Mouse (Mus musculus): ENCODE measurements around the gene Nxf1.
"Not testable (repeated sequence)": the region's sequence is repeated elsewhere in the genome, so short reads cannot be mapped to it uniquely, and the experiment has no call there.

Gene Nxf1

DNA sequence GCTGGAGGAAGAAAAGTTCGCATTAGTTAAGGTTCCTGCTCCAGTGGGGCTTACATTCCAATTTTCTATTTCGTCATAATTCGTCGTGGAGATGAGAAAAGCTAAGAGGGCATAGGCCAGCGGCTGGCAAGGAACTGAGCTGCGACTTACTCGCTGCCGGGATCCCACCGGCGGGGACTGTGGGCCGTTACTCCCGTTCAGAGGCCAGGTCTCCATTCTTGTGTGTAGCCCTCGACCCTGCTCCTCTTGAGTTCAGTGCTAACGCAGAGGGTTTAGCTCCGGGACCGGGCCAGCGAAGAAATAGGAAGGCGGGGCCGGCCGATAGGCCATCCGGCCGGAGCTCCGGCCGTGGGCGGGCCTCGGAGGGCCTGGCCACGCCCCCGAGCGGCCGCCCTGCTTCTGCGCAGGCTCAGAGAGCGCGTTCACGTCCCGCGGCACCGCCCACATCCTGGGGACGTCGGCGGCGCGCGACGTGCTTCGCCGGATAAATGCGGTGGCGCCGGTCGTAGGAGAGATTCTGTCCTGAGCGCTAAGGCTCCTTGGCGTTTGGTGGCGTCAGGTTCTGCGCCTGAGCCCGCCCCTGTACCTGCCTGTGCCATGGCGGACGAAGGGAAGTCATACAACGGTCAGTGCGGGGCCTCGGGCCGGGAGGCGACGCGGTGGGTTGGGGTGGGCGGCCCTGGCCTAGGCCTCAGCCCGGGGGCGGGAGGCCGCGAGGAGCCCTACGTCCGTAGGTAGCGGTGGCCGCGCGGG lies at the start of gene Nxf1:
Gene Nxf1, plus strand, starts transcription at position 439 of the 753 bp plus-strand sequence.
- peak; percentile 92 for DNase-seq (ENCODE audit: low spot score)

DNA sequence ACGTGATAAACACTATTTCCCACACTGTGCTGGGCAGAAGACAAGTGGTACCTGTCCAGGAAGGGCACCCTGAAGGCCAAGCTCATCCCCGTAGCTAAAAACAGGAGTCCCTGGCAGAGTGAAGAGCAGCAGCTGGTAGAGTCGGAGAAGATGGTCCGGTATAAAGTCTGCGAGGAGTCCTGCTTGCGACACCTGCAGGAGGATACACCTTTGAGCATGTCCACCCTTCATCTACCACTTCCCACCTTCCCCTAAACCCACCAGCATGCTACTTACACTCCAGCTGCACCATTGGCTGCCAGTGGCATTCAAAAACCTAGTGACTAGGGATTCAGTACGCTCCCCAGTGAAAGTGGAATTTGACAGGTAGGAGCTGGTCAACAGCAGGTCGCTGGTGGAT lies 47.9 kb upstream of the Nxf1 start:
- no peak for DNase-seq (ENCODE audit: low spot score)

DNA sequence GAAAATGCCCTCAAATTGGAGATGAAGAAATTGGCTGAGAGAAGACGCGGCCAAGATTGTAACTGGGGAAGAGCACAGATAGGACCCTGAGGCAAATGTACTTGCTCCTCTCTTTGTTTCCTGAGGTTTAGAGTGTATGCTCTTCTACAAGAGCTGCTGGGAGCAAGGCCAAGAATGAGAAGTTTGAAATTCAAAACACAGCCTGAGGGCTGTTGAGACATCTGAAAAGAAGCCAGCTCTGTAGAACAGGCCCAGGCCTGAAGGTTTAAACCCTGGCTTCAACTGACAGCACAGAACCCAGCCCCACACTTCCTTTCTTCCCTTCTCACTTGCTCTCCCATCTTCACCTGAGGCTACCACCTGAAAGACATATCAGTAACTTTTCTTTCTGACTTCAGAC lies 46.8 kb upstream of the Nxf1 start:
- DNase-seq (ENCODE audit: low spot score): no peak

DNA sequence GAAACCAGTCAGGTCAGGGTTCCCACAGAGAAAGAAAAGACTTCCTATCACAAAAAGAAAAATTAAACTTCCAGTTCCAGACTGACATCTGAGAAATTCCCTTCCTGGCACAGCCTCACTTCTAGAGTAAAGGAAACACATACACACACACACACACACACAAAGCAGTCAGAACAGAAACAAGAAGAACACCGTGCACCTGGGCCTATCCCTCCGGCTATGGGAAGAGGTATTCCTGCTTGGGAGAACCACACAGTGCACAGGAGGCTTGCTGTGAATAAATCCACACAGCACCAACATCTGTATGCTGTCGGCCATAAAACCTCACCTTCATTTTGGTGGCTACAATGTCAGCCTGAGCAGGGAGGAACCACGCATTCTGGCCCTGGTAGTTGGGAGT lies 45.4 kb upstream of the Nxf1 start:
- no peak for DNase-seq (ENCODE audit: low spot score)

DNA sequence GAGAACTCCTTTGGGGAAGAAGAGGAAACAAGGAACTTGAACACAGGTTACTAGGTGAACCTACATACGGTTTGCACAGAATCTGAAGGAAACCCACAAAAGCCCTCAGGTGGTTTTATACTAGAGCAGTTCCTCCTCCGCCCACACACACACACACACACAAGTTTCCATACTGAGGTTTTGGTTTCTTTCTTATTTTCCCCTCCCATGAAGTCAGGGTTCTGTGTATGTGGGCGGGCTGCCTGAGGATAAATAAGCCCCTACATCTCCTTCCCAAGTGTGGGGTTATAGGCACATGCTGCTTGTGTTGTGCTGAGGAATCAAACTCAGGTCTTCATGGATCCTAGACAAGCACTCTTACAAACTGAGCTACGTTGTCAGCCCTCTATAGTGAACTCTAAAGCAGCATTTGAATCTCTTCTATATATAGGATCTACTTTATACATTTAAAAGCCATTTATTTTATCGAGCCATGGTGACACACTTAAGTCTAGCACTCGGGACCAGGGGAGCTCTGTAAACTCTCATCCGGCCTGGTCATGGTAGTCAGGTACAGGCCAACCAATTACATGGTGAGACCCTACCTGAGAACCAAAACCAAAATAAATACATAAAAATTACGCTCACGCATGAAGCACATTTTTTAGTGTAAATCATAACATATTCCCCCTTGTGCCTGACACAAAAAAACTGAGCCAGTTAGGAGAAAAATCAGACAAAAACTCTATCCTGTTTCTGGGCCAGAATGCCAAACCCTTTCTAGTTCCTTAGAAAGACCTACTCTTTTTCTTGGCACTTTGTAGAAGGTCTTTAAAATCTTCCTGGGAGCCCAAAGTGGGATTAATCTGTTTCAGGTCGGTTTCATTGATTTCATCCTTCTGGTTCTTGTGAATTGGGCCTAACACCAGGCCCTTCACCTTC lies 44.7 kb upstream of the Nxf1 start:
- DNase-seq (ENCODE audit: low spot score): no peak

DNA sequence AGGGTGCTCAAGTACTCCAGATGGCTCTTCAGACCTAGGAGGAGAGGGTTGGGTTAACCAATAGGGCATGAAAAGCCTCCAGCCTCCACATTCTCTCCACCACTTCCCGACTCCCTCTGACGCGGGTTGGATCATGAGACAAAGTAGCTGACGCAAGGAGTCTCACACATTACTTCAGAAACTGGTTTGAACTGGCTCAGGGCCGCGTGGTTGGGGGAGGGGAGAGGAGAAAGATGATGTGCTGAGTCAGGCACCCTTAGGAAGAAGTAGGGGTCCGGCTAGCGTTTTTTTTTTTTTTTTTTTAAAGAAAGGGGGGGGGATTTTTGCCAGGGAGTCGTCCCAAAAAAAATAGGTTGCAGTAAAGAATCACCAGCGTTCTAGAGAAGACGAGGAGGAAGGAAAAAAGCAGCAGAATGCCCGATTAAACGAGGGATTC lies 44.0 kb upstream of the Nxf1 start:
- DNase-seq (ENCODE audit: low spot score): peak; percentile 83

DNA sequence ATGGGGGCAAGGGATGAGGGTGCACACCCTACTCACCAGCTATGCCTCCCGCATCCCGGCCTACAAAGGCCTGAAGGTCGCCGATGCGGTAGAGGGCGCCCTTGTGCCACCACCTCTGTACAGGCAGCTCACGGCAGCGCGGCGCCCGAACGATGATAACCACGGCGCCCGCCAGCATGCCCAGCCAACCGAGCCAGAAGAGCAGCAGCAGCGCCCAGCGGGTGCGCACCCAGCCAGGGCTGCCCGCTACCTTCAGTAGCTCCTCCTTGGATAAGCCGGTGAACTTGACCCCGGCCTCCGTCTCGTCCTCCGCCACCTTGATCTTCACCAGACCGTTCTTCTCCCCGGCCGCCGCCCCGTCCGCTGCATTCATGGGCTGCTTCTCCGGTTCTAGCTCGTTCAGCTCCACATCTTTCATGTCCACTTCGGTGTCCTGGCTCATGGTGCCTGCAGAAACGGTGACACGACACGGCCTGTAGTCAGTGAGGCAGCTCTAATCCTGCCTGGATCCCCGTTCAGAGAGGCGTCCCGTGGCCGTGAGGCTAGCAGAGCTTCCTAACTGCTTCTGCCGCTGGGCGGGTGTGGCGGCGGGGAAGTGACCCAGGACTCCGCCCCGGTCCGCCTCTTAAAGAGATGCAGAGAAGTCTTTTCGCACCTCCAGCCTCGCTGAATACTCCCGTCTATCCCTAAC lies 43.4 kb upstream of the Nxf1 start:
- DNase-seq (ENCODE audit: low spot score): peak; percentile 91

DNA sequence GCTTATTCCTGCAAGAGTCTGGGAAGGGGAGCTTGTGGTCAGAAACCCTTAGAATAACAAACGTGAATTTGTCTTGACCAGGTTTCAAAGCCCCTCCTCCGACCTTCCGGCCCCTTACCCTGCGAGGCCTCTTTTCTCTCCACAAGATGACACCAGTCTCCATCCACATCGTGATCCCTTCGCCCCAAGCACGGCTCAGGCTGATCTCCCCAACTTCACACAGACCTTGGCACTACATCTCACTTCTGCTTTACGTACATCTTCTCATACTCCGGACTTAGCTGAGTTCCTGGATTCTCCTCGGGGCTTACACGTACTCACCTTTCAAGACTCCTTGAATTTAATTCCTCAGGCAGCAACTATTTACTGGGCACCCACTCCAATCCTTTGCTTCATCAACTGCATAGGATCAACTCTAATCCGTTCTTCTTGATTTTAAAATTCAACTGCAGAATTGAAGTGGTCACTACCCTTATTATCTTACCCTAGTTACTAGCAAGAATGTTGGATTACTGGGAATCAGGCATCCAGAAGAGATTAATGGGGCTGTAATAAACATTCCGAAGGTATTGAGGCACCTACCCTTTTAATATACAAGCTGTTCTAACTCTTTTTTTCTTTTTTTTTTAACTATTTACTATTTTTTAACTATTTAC lies 42.7 kb upstream of the Nxf1 start:
- no peak for DNase-seq (ENCODE audit: low spot score)

DNA sequence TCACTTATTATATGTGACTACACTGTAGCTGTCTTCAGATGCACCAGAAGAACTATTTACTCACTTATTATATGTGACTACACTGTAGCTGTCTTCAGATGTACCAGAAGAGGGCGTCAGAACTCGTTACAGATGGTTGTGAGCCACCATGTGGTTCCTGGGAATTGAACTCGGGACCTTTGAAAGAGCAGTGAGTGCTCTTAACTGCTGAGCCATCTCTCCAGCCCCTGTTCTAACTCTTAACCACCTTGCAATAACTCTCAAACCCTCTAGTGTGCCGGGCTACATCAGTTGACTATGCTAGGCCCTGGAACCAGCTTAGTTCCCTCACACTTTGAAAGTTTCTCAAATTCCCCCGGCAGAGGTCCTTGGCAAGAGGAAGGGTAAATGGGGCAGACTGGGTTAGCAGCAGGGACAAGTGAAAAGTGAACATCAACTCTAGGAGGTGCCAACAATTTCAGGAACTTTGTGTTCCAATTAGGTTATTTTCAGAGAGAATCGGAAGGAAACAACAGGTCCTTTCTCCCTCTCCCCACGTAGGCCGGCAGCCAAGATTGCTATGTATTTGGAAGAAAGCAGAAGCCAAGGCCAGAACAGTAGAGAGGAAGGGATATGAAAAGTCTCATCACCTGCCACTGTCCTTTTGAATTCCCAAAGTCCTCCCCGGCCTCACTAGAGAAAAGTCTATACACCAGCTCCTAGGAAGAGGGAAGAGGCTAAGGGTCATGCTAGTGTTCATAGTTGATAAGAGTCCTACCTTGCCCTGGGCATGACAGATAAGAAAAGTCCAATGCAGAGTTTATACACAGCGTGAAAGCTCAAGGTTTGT lies 42.0 kb upstream of the Nxf1 start:
- DNase-seq (ENCODE audit: low spot score): peak; percentile 80

DNA sequence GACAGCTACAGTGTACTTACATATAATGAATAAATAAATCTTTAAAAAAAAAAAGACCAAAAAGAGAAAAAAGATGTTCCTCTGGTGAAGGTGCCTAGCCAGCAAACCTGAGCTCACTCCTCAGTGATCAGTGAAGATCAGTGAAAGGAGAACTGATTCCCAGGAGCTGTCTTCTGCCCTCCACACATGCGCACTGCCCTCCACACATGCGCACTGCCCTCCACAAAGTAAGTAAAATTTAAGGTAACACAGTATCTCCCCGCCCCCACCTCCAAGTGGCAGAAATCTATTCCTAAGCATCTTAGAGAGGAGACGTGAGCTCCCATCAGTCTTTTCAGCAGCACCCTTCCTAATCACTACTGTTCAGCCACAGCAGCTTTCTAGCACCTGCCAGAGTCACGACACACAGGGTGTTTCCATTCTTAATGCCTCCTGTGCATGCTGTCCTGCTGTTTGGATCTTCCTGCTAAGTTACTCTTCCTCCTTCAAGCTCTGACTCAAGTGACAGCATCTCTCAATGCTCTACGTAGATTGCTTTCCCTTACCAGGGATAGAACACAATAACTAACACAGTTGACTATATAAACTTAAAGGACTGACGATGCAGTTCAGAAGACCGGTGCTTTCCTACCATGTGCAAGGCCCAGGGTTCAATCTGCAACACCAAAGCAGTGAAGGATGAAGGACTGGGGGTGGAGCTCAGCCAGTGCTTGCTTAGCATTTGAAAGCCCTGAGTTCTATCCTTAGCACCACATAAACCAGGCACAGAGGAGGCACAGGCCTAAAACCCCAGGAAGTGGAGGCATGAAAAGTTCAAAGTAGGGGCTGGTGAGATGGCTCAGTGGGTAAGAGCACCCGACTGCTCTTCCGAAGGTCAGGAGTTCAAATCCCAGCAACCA lies 40.8 kb upstream of the Nxf1 start:
- no peak for DNase-seq (ENCODE audit: low spot score)

DNA sequence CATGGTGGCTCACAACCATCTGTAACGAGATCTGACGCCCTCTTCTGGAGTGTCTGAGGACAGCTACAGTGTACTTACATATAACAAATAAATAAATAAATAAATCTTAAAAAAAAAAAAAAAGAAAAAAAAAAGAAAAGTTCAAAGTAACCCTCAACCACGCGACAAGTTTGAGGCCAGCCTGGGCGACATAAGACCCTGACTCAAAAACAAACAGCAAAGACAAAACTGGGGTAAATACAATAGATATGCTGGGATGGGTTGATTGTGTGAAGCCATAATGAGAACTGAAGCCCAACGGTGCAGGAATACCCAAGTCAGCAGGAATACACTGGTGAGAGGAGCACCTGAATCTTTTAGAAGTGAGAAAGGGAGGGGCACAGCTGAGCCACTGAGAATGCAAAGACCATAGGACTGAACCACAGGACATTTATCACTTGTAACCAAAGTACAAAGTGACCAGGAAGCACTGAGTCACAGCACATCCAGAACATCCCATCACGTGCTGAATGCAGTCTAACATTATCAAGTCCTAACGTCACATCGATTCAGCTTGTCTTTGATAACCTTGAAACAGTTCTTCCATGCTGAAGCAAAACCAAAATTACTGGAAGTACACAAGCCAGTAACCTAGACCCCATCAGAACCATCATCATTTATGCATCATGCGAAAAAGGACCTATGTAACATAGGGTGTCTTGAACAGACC lies 40.0 kb upstream of the Nxf1 start:
- no peak for DNase-seq (ENCODE audit: low spot score)

DNA sequence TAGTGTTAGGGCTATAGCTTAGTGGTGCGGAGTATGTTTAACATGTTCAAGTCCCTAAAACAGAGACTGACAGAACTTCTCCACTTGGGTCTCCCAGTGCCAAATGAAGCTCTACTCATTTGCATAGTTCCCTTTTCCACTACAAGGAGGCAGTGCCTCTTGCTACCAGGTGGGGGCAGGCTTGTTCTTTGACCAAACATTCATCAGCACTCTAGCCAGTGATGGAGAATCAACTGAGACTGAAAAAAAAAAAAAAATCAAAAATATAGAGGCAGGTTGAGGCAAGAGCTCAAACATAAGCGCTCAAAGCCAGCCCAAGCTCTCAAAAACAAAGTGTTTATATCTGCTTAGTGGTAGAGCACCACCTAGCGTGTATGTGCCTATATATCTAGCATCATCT lies 38.5 kb upstream of the Nxf1 start:
- no peak for DNase-seq (ENCODE audit: low spot score)

DNA sequence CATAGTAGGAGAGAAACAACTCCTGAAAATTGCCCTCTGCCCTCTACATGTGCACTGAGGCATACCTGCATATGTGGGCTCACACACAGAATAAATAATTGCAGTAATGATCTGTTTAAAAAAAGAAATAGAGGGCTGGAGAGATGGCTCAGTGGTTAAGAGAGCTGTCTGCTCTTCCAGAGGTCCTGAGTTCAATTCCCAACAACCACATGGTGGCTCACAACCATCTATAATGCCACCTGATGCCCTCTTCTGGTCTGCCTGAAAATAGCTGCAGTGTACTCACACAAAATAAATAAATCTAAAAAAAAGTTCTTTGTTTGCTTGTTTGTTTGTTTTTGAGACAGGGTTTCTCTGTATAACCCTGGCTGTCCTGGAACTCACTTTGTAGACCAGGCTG lies 37.8 kb upstream of the Nxf1 start:
- not testable (repeated sequence) for DNase-seq (ENCODE audit: low spot score)

DNA sequence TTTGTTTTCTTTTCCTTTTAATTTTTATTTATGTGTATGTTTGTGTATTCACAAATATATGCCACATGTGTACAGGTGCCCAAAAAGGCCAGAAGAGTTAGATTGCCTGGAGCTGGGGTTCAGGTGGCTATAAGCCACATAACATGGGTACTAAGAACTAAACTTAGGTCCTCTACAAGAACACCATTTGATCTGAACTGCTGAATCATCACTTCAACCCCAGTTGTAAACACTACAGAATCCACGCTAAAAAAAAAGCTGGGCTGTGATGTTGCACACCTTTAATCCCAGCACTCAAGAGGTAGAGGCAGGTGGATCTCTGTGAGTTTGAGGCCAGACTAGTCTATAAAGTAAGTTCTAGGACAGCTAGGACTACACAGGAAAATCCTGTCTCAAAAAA lies 35.5 kb upstream of the Nxf1 start:
- DNase-seq (ENCODE audit: low spot score): no peak

DNA sequence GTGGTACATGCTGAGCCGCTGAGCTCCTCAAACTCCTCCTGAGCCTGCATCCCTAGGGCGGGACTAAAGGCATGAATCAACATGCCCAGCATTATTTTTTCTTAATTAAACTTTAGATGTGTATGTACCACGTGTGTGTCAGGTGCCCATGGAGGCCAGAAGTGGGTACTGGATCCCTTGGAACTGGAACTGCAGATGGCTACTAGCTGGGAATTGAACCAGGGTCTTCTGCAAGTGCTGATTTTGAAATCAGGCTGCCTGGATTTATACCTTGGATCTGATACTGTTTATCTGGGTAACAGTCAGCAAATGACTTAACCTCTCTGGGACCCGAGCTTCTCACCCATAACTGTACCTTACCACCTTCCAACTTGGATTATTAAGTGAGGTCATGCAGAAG lies 34.9 kb upstream of the Nxf1 start:
- DNase-seq (ENCODE audit: low spot score): no peak

DNA sequence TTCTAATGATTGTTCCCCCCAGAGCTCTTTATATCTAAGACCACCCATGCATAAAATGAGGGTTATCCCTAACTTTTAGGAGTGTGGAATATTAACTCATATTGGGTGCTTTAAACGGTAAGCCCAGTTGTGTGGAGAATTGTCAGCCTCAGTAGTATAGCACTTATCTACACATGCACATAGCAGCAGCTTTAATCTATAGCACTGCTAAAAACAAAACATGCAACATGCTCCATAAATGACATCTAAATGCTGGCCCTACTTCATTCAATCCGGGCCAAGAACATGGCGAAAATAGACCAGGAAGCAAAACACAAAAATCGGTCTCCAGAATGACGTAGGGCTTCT lies 34.3 kb upstream of the Nxf1 start:
- no peak for DNase-seq (ENCODE audit: low spot score)

DNA sequence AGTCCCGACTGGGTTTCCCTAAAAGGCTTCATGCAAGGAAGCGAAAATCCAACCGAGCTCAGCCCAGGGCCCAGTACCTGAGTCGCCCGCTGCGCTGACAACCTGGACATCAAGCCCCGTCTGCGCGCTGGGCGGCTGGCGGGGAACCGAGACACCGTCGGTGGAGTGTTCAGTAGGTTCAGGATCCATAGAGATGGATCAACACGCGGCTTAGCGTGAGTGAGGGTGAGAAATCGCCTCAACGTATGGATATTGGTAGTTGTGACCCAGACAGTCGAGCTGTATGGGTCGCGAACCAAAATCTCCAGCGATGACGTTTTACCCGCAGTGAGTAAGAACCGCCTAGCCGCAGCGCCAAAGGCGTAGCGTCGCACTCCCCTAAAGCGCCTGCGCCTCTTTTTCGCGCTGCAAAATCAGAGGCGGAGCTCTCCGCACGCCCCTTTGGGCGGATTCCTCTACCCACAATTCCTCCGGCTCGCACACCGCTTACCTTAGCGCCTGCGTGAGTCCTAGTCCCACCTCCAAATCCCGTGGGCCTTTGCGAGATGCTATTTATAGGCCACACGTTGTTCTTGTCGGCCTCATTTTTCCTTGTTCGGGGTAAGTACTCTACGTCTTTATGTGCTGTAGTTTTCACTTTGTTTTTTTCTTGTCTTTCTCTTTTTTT lies 33.8 kb upstream of the Nxf1 start, which contains the start of gene Slc3a2:
Gene Slc3a2, minus strand, starts transcription at position 463 of the 667 bp plus-strand sequence.
- peak; percentile 96 for DNase-seq (ENCODE audit: low spot score)

DNA sequence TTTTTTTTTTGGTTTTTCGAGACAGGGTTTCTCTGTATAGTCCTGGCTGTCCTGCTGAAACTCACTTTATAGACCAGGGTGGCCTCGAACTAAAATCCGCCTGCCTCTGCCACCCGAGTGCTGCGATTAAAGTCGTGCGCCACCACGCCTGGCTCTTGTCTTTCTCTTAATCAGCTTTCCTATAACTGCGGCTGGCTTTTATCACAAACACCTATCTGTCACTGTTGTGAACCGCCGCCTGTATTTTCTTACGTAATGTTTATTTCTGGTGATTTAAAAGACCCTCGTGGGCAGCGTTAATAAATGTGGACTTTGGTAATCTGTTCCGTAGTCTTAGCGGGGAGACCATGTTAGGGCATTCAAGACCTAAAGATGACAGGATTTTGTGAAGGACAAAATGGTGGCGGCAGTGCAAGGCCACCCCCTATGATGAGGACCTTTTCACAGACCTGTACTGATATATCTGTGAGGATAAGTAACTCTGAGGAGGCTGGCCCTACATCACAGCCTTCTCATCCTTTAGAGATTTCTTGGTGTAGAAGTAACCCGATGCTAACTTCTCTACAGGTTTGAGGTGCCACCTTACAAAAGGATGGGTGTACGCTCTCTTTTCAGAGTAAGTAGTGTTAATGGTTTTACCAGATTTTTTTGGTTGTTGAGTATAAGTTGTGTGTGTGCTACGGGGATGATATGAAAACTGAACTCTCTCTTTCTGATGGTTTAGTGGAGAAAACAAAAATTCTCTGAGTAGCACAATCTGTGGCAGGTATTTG lies 33.1 kb upstream of the Nxf1 start:
- no peak for DNase-seq (ENCODE audit: low spot score)

Measured in testis, postnatal 14 days (tissue).